Mouse (Mus musculus): ENCODE measurements around the gene Akap13.

Gene Akap13

GRCm38 (mm10) chr7:75455223-75456151 is at the start of gene Akap13:
Akap13 (plus strand) TSS chr7:75455534.
- CTCF ChIA-PET: no interaction called here

GRCm38 (mm10) chr7:75410641-75411040 is 44.7 kb upstream of the Akap13 start:
- CTCF ChIA-PET: interaction anchor here (0.6 kb wide), 1 partner anchor 40 kb away, joined by 6 read pairs; no protein-coding TSS in a partner anchor

GRCm38 (mm10) chr7:75411226-75411625 is 44.1 kb upstream of the Akap13 start:
- CTCF ChIA-PET: no interaction called here

GRCm38 (mm10) chr7:75412011-75412510 is 43.3 kb upstream of the Akap13 start:
- CTCF ChIA-PET: no interaction called here

GRCm38 (mm10) chr7:75412568-75412967 is 42.8 kb upstream of the Akap13 start:
- CTCF ChIA-PET: no interaction called here

- CTCF ChIA-PET: no interaction called here
These were observed 41.4 kb upstream of the Akap13 start for GRCm38 (mm10) chr7:75413903-75414302.

GRCm38 (mm10) chr7:75414316-75414715 is 41.0 kb upstream of the Akap13 start:
- CTCF ChIA-PET: no interaction called here

- CTCF ChIA-PET: no interaction called here
These were observed 40.0 kb upstream of the Akap13 start for GRCm38 (mm10) chr7:75415166-75415881.

- CTCF ChIA-PET: interaction anchor here (0.8 kb wide), 1 partner anchor 12 kb away, joined by 3 read pairs; no protein-coding TSS in a partner anchor
These were observed 39.3 kb upstream of the Akap13 start for GRCm38 (mm10) chr7:75415882-75416585.

- CTCF ChIA-PET: no interaction called here
These were observed 34.4 kb upstream of the Akap13 start for GRCm38 (mm10) chr7:75420927-75421326.

- CTCF ChIA-PET: no interaction called here
These were observed 31.2 kb upstream of the Akap13 start for GRCm38 (mm10) chr7:75424121-75424520.

- CTCF ChIA-PET: no interaction called here
These were observed 28.0 kb upstream of the Akap13 start for GRCm38 (mm10) chr7:75427322-75427721.

- CTCF ChIA-PET: interaction anchor here (1.0 kb wide), 1 partner anchor 12 kb away, joined by 3 read pairs; no protein-coding TSS in a partner anchor
These were observed 26.4 kb upstream of the Akap13 start for GRCm38 (mm10) chr7:75428913-75429312.

- CTCF ChIA-PET: no interaction called here
These were observed 24.8 kb upstream of the Akap13 start for GRCm38 (mm10) chr7:75430550-75430949.

GRCm38 (mm10) chr7:75431043-75431442 is 24.3 kb upstream of the Akap13 start:
- CTCF ChIA-PET: no interaction called here

- CTCF ChIA-PET: interaction anchor here (0.5 kb wide), 1 partner anchor 11 kb away, joined by 3 read pairs; no protein-coding TSS in a partner anchor
These were observed 23.3 kb upstream of the Akap13 start for GRCm38 (mm10) chr7:75432046-75432445.

GRCm38 (mm10) chr7:75436413-75437174 is 18.7 kb upstream of the Akap13 start:
- CTCF ChIA-PET: no interaction called here

- CTCF ChIA-PET: interaction anchor here (0.6 kb wide), 1 partner anchor 96 kb away, joined by 5 read pairs; no protein-coding TSS in a partner anchor
These were observed 15.8 kb upstream of the Akap13 start for GRCm38 (mm10) chr7:75439570-75439969.

GRCm38 (mm10) chr7:75440241-75440640 is 15.1 kb upstream of the Akap13 start:
- CTCF ChIA-PET: no interaction called here

GRCm38 (mm10) chr7:75441947-75442346 is 13.4 kb upstream of the Akap13 start:
- CTCF ChIA-PET: no interaction called here

Measured in spleen, embryonic (tissue).